8 mouse cellular contexts compared by ENCODE assay signal in the genomic region with DNA sequence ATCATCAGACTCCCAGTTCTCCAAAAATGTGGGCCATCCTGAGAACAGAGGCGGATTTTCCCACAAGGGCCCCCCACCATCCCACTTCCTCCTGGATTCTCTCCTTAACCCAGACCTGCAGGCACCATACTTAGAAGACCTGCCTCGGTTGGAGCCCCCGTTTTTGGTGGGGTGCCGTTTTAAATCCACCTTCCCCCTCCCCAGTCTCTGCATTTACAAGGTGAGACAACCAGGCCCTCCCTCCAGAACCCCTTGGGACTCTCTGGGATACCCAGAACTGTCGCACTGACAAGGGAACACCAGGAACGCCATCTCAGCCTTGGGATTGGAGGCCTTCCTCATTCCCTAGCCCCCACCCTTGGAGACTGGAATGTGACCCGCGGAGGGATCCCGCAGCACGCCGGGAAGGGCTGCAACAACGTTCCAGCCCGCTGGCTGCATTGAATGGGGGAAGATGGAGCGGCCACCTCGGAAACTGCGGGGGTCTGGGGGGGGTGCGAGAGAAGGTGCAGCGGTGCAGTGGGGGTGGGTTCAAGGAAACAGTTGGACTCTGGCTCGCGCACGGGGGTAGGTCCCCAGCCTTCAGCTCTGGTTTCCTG. TPM values are rescaled to one million over a fixed set of nuclear protein-coding genes. Genes with fewer than 3 reads are reported as not detected.
DNase-seq lines count a peak whose midpoint lies in the region; ATAC-seq and TF ChIP-seq lines count a peak whose summit lies in the region.

No protein-coding gene starts in this region.

- H3K27ac ChIP-seq in lung, embryonic 14.5 days (ENCODE audit: low read depth), result no peak overlapping the region
- no peak overlapping the region for H3K27ac ChIP-seq in embryonic facial prominence, embryonic 14.5 days (replicated peaks; ENCODE audit: low read depth, low read length)
- peak overlapping the region; percentile 35 for H3K27ac ChIP-seq in intestine, postnatal 0 days (ENCODE audit: low read depth, low read length)

- DNase-seq in lung, embryonic 14.5 days, result peak; percentile 73
- DNase-seq in lung, adult 2 months, result no peak
- peak; percentile 70 for DNase-seq in embryonic facial prominence, embryonic 14.5 days (ENCODE audit: low spot score)
- peak; percentile 63 for DNase-seq in neural tube, embryonic 10.5 days (ENCODE audit: extremely low spot score, low spot score)
- DNase-seq in thymus, postnatal 10 days (ENCODE audit: low spot score in 2 of 2), result no peak
- no peak for DNase-seq in thymus, postnatal 25 days
- no peak for DNase-seq in left cerebral cortex, postnatal 14 days (ENCODE audit: low spot score in 2 of 2)

- no peaks in the 10 kb centered on the region for H3K27me3 ChIP-seq in lung, embryonic 14.5 days (ENCODE audit: insufficient read depth, low read length)
- H3K27me3 ChIP-seq in embryonic facial prominence, embryonic 14.5 days (replicated peaks; ENCODE audit: control insufficient read depth, insufficient read depth, low read length), result no peaks in the 10 kb centered on the region
- H3K27me3 ChIP-seq in intestine, postnatal 0 days (replicated peaks; ENCODE audit: control insufficient read depth, insufficient read depth, low read length), result no peaks in the 10 kb centered on the region

- 8% methylated on average over 21 of the region's 21 CpGs for WGBS in lung, embryonic 14.5 days
- 30% methylated on average over 21 of the region's 21 CpGs for WGBS in lung, adult 2 months
- 5% methylated on average over 21 of the region's 21 CpGs for WGBS in embryonic facial prominence, embryonic 14.5 days
- 11% methylated on average over 21 of the region's 21 CpGs for WGBS in intestine, postnatal 0 days

- no peak for TF ChIP-seq POLR2A in lung, adult 2 months (IDR thresholded peaks at IDR 0.05; ENCODE audit: borderline replicate concordance, extremely low read depth, low read depth, low read length)

- peaks cover 15% of the 10 kb centered on the region; the same call in 1 of the 2 replicates for H3K4me1 ChIP-seq in lung, embryonic 14.5 days (ENCODE audit: insufficient read depth)
- peaks cover 14% of the 10 kb centered on the region for H3K4me1 ChIP-seq in lung, adult 2 months (ENCODE audit: control insufficient read depth, insufficient read depth, low read length)
- peaks cover 21% of the 10 kb centered on the region for H3K4me1 ChIP-seq in embryonic facial prominence, embryonic 14.5 days (ENCODE audit: control insufficient read depth, insufficient read depth, low read length)
- peaks cover 9% of the 10 kb centered on the region for H3K4me1 ChIP-seq in intestine, postnatal 0 days (replicated peaks; ENCODE audit: control insufficient read depth, insufficient read depth, low read length)

- no peaks in the 10 kb centered on the region for H3K36me3 ChIP-seq in lung, embryonic 14.5 days (ENCODE audit: insufficient read depth)
- H3K36me3 ChIP-seq in embryonic facial prominence, embryonic 14.5 days (ENCODE audit: control insufficient read depth, insufficient read depth, low read length), result no peaks in the 10 kb centered on the region
- no peaks in the 10 kb centered on the region for H3K36me3 ChIP-seq in intestine, postnatal 0 days (ENCODE audit: control insufficient read depth, insufficient read depth)

- H3K4me2 ChIP-seq in lung, embryonic 14.5 days, result peak overlapping the region; percentile 81
- peak overlapping the region; percentile 97 for H3K4me2 ChIP-seq in embryonic facial prominence, embryonic 14.5 days (ENCODE audit: low read depth, low read length)
- H3K4me2 ChIP-seq in intestine, postnatal 0 days (replicated peaks; ENCODE audit: low read depth), result peak overlapping the region; percentile 90

- no peaks in the 10 kb centered on the region for H3K9me3 ChIP-seq in lung, embryonic 14.5 days (ENCODE audit: low read depth, low read length)
- no peaks in the 10 kb centered on the region for H3K9me3 ChIP-seq in embryonic facial prominence, embryonic 14.5 days (ENCODE audit: control insufficient read depth, low read length)
- no peaks in the 10 kb centered on the region for H3K9me3 ChIP-seq in intestine, postnatal 0 days (ENCODE audit: control insufficient read depth)

- peak overlapping the region; percentile 50 for H3K9ac ChIP-seq in lung, embryonic 14.5 days
- peak overlapping the region; percentile 73 for H3K9ac ChIP-seq in embryonic facial prominence, embryonic 14.5 days (ENCODE audit: low read depth, low read length)
- H3K9ac ChIP-seq in intestine, postnatal 0 days (ENCODE audit: low read depth, low read length), result no peak overlapping the region

- ATAC-seq in lung, embryonic 14.5 days (ENCODE audit: insufficient read depth), result no peak
- no peak for ATAC-seq in embryonic facial prominence, embryonic 14.5 days (ENCODE audit: low read depth)
- no peak for ATAC-seq in intestine, postnatal 0 days

- intact Hi-C loops in left cerebral cortex, postnatal 14 days (cut with DNase I), result no loop called here

- peak overlapping the region; percentile 64 for H3K4me3 ChIP-seq in lung, embryonic 14.5 days (ENCODE audit: low read depth, low read length)
- no peak overlapping the region for H3K4me3 ChIP-seq in lung, adult 2 months (replicated peaks; ENCODE audit: extremely low read depth, low read depth, low read length)
- H3K4me3 ChIP-seq in embryonic facial prominence, embryonic 14.5 days (ENCODE audit: low read depth, low read length), result peak overlapping the region; percentile 76
- peak overlapping the region; percentile 54; the same call in 1 of the 2 replicates for H3K4me3 ChIP-seq in intestine, postnatal 0 days (ENCODE audit: low read depth, low read length)

- TF ChIP-seq CTCF in lung, embryonic 14.5 days (IDR thresholded peaks at IDR 0.05; ENCODE audit: low read depth), result no peak
- TF ChIP-seq CTCF in lung, adult 2 months (IDR thresholded peaks at IDR 0.05; ENCODE audit: insufficient read depth, low read length), result no peak
- no peak for TF ChIP-seq CTCF in intestine, postnatal 0 days (IDR thresholded peaks at IDR 0.05; ENCODE audit: low read depth)

RNA-seq across cellular contexts. Expression of a gene that starts 23.3 kb away (rescaled TPM):
- 2.8 and 3.2 TPM in 2 replicates for polyA plus RNA-seq in lung, embryonic 14.5 days (2014; fragmentation: Nextera tagmentation; extraction: Ambion mirVana)
- polyA plus RNA-seq in lung, adult 2 months (2012; rRNA removed), result 47.1 and 50.1 TPM in 2 replicates
- polyA plus RNA-seq in embryonic facial prominence, embryonic 14.5 days (2014; fragmentation: Nextera tagmentation; extraction: Ambion mirVana), result 6.1 and 6.2 TPM in 2 replicates
- polyA plus RNA-seq in intestine, postnatal 0 days (2015; fragmentation: Nextera tagmentation; extraction: Ambion mirVana), result 14.3 and 15.1 TPM in 2 replicates
- total RNA-seq in left cerebral cortex, postnatal 14 days (2021), result 10 to 100 TPM; 17.9 to 21.1 TPM

RNA-seq across cellular contexts. Expression of a gene that starts 48.4 kb away (rescaled TPM):
- polyA plus RNA-seq in lung, embryonic 14.5 days (2014; fragmentation: Nextera tagmentation; extraction: Ambion mirVana), result 84.4 and 92.2 TPM in 2 replicates
- polyA plus RNA-seq in lung, adult 2 months (2012; rRNA removed), result 9.0 and 15.4 TPM in 2 replicates
- 74.9 and 78.3 TPM in 2 replicates for polyA plus RNA-seq in embryonic facial prominence, embryonic 14.5 days (2014; fragmentation: Nextera tagmentation; extraction: Ambion mirVana)
- polyA plus RNA-seq in intestine, postnatal 0 days (2015; fragmentation: Nextera tagmentation; extraction: Ambion mirVana), result 35.6 and 41.8 TPM in 2 replicates
- total RNA-seq in left cerebral cortex, postnatal 14 days (2021), result 100 to 1,000 TPM; 103 to 110 TPM

RNA-seq across cellular contexts. Expression of a gene that starts 48.4 kb away (rescaled TPM):
- 17.3 and 18.1 TPM in 2 replicates for polyA plus RNA-seq in lung, embryonic 14.5 days (2014; fragmentation: Nextera tagmentation; extraction: Ambion mirVana)
- 8.5 and 10.5 TPM in 2 replicates for polyA plus RNA-seq in lung, adult 2 months (2012; rRNA removed)
- 12.6 and 15.5 TPM in 2 replicates for polyA plus RNA-seq in embryonic facial prominence, embryonic 14.5 days (2014; fragmentation: Nextera tagmentation; extraction: Ambion mirVana)
- polyA plus RNA-seq in intestine, postnatal 0 days (2015; fragmentation: Nextera tagmentation; extraction: Ambion mirVana), result 6.9 and 7.7 TPM in 2 replicates
- 10 to 100 TPM; 35.3 to 35.5 TPM for total RNA-seq in left cerebral cortex, postnatal 14 days (2021)

RNA-seq across cellular contexts. Expression of a gene that starts 49.5 kb away (rescaled TPM):
- polyA plus RNA-seq in lung, embryonic 14.5 days (2014; fragmentation: Nextera tagmentation; extraction: Ambion mirVana), result 0.33 and 0.54 TPM in 2 replicates
- polyA plus RNA-seq in lung, adult 2 months (2012; rRNA removed), result 2.8 TPM in 2 replicates
- 7.9 and 11.7 TPM in 2 replicates for polyA plus RNA-seq in embryonic facial prominence, embryonic 14.5 days (2014; fragmentation: Nextera tagmentation; extraction: Ambion mirVana)
- polyA plus RNA-seq in intestine, postnatal 0 days (2015; fragmentation: Nextera tagmentation; extraction: Ambion mirVana), result 1.3 and 1.6 TPM in 2 replicates
- total RNA-seq in left cerebral cortex, postnatal 14 days (2021), result 1 to 10 TPM; 1.2 to 2.2 TPM

Comparison
In these comparisons a context has a peak if more than half of its experiments do, and no peak if none do; other contexts are left out.
1. DNase-seq: peak in lung, embryonic 14.5 days (single experiment), embryonic facial prominence, embryonic 14.5 days (single experiment) and neural tube, embryonic 10.5 days (single experiment); none in lung, adult 2 months (single experiment), thymus, postnatal 10 days (0 of 2), thymus, postnatal 25 days (single experiment) and left cerebral cortex, postnatal 14 days (0 of 2).
2. Peak in every context shown above with its lines, with median percentiles within 50 percentile points of each other: H3K4me2 ChIP-seq.